ENCODE assay signal across 1 mouse cellular context in genomic region chr17:88430719-88431118, GRCm38 (mm10).
TF ChIP-seq lines count a peak whose summit lies in the region.

No protein-coding gene starts in this region.

TF ChIP-seq in MEL, 35 proteins besides CTCF, POLR2A, EP300 and RAD21 (continued from another document):
- no peak for TF ChIP-seq MAZ (IDR thresholded peaks at IDR 0.05; ENCODE audit: low read depth, low read length)
- no peak for TF ChIP-seq MYC (IDR thresholded peaks at IDR 0.05; ENCODE audit: low read depth, low read length)
- TF ChIP-seq TBP (IDR thresholded peaks at IDR 0.05; ENCODE audit: low read depth, low read length): no peak
- TF ChIP-seq TAL1 (IDR thresholded peaks at IDR 0.05; ENCODE audit: low read length): peak; percentile 74
